Mouse (Mus musculus) C2C12 (cell line): ENCODE results near the gene Nemp2.

Source experiments
- CTCF ChIP-seq: IDR thresholded peaks from one replicate; pipeline ENCODE4 v1.5.1; 2011; ENCODE audit not compliant: control insufficient read depth, insufficient read depth, insufficient read length
- FOSL1 ChIP-seq: IDR thresholded peaks from one replicate; pipeline ENCODE4 v1.8.0; 2011; ENCODE audit warnings: mild to moderate bottlenecking, low read length; ENCODE audit not compliant: poor library complexity, insufficient read depth, severe bottlenecking
- MAX ChIP-seq: IDR thresholded peaks from one replicate; pipeline ENCODE4 v1.6.1; 2011; ENCODE audit warnings: mild to moderate bottlenecking, control low read depth
- MYOD1 ChIP-seq: IDR thresholded peaks from one replicate; pipeline ENCODE4 v1.6.1; 2011; ENCODE audit warnings: low read depth; ENCODE audit not compliant: control insufficient read depth, insufficient read length
- MYOG ChIP-seq: IDR thresholded peaks from one replicate; pipeline ENCODE4 v1.6.1; 2011; ENCODE audit not compliant: control insufficient read depth, insufficient read length; ENCODE audit errors: extremely low read depth

GRCm38 (mm10) chr1:52631570-52631969 lies 1.1 kb downstream of the Nemp2 start:
- no peak for TF ChIP-seq CTCF
- no peak for TF ChIP-seq MYOD1
- TF ChIP-seq MAX, result no peak
- no peak for TF ChIP-seq MYOG
- TF ChIP-seq FOSL1, result no peak
